Mouse (Mus musculus) liver, postnatal 0 days (tissue): ENCODE measurements at regions not wholly inside any gene's neighbourhood (a gene's known extent, or its start where the extent isn't known, plus 50 kb on each side); places are given as distances from the start of the nearest gene placed in this dataset.

ENCODE experiments used
- CTCF ChIP-seq: sonication (generic); IDR thresholded peaks from 2 replicates; pipeline ENCODE4 v1.5.1; 2016; ENCODE audit warnings: antibody characterized with exemption, low read depth
- EP300 ChIP-seq: IDR thresholded peaks from 2 replicates; pipeline ENCODE4 v1.6.1; 2016; ENCODE audit warnings: antibody characterized with exemption, low read depth, mild to moderate bottlenecking

DNA sequence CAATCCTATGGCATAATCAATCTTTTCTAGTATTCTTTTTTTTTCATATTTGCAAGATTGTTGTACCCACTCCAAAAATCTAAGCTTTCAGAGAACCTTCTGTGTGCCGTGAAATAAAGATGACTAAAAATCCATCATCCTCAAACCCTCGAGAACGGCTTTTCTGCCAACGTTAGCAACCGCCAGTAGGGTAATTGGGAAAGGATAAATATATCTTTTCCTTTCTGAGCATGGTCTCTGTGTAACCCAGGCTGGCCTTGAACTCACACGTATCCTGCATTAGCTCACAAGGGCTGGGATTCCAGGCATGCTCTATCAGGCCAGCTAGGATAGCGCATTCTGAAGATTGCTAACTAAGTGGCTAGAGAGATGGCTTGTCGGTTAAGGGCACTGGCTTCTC is 117.9 kb upstream of the Sgk1 start:
- TF ChIP-seq CTCF (no peak), EP300 (no peak)
